ENCODE assay signal across 8 mouse cellular contexts in genomic region chr4:123202094-123202420, GRCm38 (mm10). TPM values are rescaled to one million over a fixed set of nuclear protein-coding genes. Genes with fewer than 3 reads are reported as not detected.
DNase-seq lines count a peak whose midpoint lies in the region; ATAC-seq and TF ChIP-seq lines count a peak whose summit lies in the region.

No protein-coding gene starts in this region.

- H3K4me3 ChIP-seq in layer of hippocampus, adult 2 months = peak overlapping the region; percentile 53
- peak overlapping the region; percentile 45 for H3K4me3 ChIP-seq in forebrain, embryonic 12.5 days (replicated peaks)
- peak overlapping the region; percentile 29; the same call in 1 of the 2 replicates for H3K4me3 ChIP-seq in limb, embryonic 11.5 days (ENCODE audit: low read depth, low read length)
- no peak overlapping the region for H3K4me3 ChIP-seq in stomach, embryonic 14.5 days (ENCODE audit: low read depth, low read length)

- H3K27ac ChIP-seq in layer of hippocampus, adult 2 months = peak overlapping the region; percentile 88; the same call in 1 of the 2 replicates
- H3K27ac ChIP-seq in forebrain, embryonic 12.5 days = no peak overlapping the region
- H3K27ac ChIP-seq in limb, embryonic 11.5 days (replicated peaks; ENCODE audit: low read depth, low read length) = no peak overlapping the region
- no peak overlapping the region for H3K27ac ChIP-seq in stomach, embryonic 14.5 days (ENCODE audit: low read length)

- DNase-seq in layer of hippocampus, adult 2 months (ENCODE audit: low spot score in 2 of 2) = no peak
- DNase-seq in layer of hippocampus, postnatal 10 days (ENCODE audit: low spot score in 2 of 2) = no peak
- no peak for DNase-seq in limb, embryonic 11.5 days (ENCODE audit: low spot score)
- DNase-seq in frontal cortex, postnatal 14 days (ENCODE audit: low spot score in 2 of 2) = no peak
- DNase-seq in kidney, adult 11 months = no peak

- peaks cover 13% of the 10 kb centered on the region for H3K4me1 ChIP-seq in forebrain, embryonic 12.5 days
- H3K4me1 ChIP-seq in limb, embryonic 11.5 days (ENCODE audit: control insufficient read depth, insufficient read depth, low read length) = 0 out of 2 replicates have a peak, but pooled peaks cover 8% of the 10 kb centered on the region
- H3K4me1 ChIP-seq in stomach, embryonic 14.5 days (ENCODE audit: control insufficient read depth, insufficient read depth, low read length) = peaks cover 3% of the 10 kb centered on the region; the same call in 1 of the 2 replicates

- no peak for TF ChIP-seq CTCF in layer of hippocampus, adult 2 months (conservative IDR thresholded peaks at IDR 0.05)

- H3K9me3 ChIP-seq in forebrain, embryonic 12.5 days = no peaks in the 10 kb centered on the region
- H3K9me3 ChIP-seq in limb, embryonic 11.5 days (ENCODE audit: control insufficient read depth, low read length) = no peaks in the 10 kb centered on the region
- no peaks in the 10 kb centered on the region for H3K9me3 ChIP-seq in stomach, embryonic 14.5 days (ENCODE audit: control insufficient read depth, low read depth, low read length)

- H3K27me3 ChIP-seq in forebrain, embryonic 12.5 days = peaks cover 67% of the 10 kb centered on the region
- H3K27me3 ChIP-seq in limb, embryonic 11.5 days (ENCODE audit: control insufficient read depth, insufficient read depth, low read length) = peaks cover 27% of the 10 kb centered on the region
- H3K27me3 ChIP-seq in stomach, embryonic 14.5 days (ENCODE audit: control insufficient read depth, insufficient read depth, low read length) = peaks cover 15% of the 10 kb centered on the region; the same call in 1 of the 2 replicates

- no peak for ATAC-seq in forebrain, embryonic 12.5 days (ENCODE audit: low FRiP score)
- ATAC-seq in limb, embryonic 11.5 days (ENCODE audit: insufficient number of reproducible peaks, low FRiP score, low TSS enrichment, low read depth) = no peak
- ATAC-seq in stomach, embryonic 14.5 days (ENCODE audit: insufficient number of reproducible peaks, insufficient read depth, low FRiP score, low read depth) = no peak
- ATAC-seq in megakaryocyte-erythroid progenitor cell, adult 5-6 weeks (replicated peaks; ENCODE audit: low FRiP score, low TSS enrichment, poor library complexity, severe bottlenecking) = no peak

- peak overlapping the region; percentile 94 for H3K4me2 ChIP-seq in forebrain, embryonic 12.5 days
- H3K4me2 ChIP-seq in limb, embryonic 11.5 days (ENCODE audit: low read depth, severe bottlenecking) = peak overlapping the region; percentile 64
- H3K4me2 ChIP-seq in stomach, embryonic 14.5 days (replicated peaks; ENCODE audit: low read depth, low read length) = peak overlapping the region; percentile 72; the same call in 1 of the 2 replicates

- 7% methylated on average over 8 of the region's 8 CpGs for WGBS in forebrain, embryonic 12.5 days
- 6% methylated on average over 8 of the region's 8 CpGs for WGBS in limb, embryonic 11.5 days
- 16% methylated on average over 8 of the region's 8 CpGs for WGBS in stomach, embryonic 14.5 days

- peak overlapping the region; percentile 59; the same call in 1 of the 2 replicates for H3K9ac ChIP-seq in forebrain, embryonic 12.5 days
- no peak overlapping the region for H3K9ac ChIP-seq in limb, embryonic 11.5 days (ENCODE audit: low read length)
- H3K9ac ChIP-seq in stomach, embryonic 14.5 days (replicated peaks; ENCODE audit: low read depth, low read length) = no peak overlapping the region

- H3K36me3 ChIP-seq in forebrain, embryonic 12.5 days (replicated peaks) = no peaks in the 10 kb centered on the region
- H3K36me3 ChIP-seq in limb, embryonic 11.5 days (ENCODE audit: control insufficient read depth, insufficient read depth, low read length) = no peaks in the 10 kb centered on the region
- no peaks in the 10 kb centered on the region for H3K36me3 ChIP-seq in stomach, embryonic 14.5 days (ENCODE audit: control insufficient read depth, insufficient read depth, low read length)

RNA-seq across cellular contexts. Expression of gene Nt5c1a, which starts 0.8 kb away (rescaled TPM):
- 10 to 100 TPM; 14.5 to 15.2 TPM for total RNA-seq in layer of hippocampus, adult 2 months (2021)
- 1 to 10 TPM; 6.9 to 7.4 TPM for total RNA-seq in layer of hippocampus, postnatal 10 days (2021)
- not detected in 2 replicates for polyA plus RNA-seq in forebrain, embryonic 12.5 days (2016; fragmentation: Nextera tagmentation; extraction: Ambion mirVana)
- polyA plus RNA-seq in limb, embryonic 11.5 days (2014; fragmentation: Nextera tagmentation; extraction: Ambion mirVana) = not detected in 2 replicates
- not detected in 2 replicates for polyA plus RNA-seq in stomach, embryonic 14.5 days (2014; fragmentation: Nextera tagmentation; extraction: Ambion mirVana)
- total RNA-seq in megakaryocyte-erythroid progenitor cell, adult 5-6 weeks (2014; fragmentation: Nextera tagmentation) = not detected in 2 replicates
- not detected in 2 replicates for total RNA-seq in megakaryocyte-erythroid progenitor cell, adult 5-6 weeks (2017)

RNA-seq across cellular contexts. Expression of gene Hpcal4, which starts 19.0 kb away (rescaled TPM):
- total RNA-seq in layer of hippocampus, adult 2 months (2021) = 100 to 1,000 TPM; 493 to 508 TPM
- total RNA-seq in layer of hippocampus, postnatal 10 days (2021) = 100 to 1,000 TPM; 222 to 231 TPM
- polyA plus RNA-seq in forebrain, embryonic 12.5 days (2016; fragmentation: Nextera tagmentation; extraction: Ambion mirVana) = 2.5 and 2.6 TPM in 2 replicates
- 0.17 and 1.7 TPM in 2 replicates for polyA plus RNA-seq in limb, embryonic 11.5 days (2014; fragmentation: Nextera tagmentation; extraction: Ambion mirVana)
- 5.5 and 6.1 TPM in 2 replicates for polyA plus RNA-seq in stomach, embryonic 14.5 days (2014; fragmentation: Nextera tagmentation; extraction: Ambion mirVana)
- total RNA-seq in megakaryocyte-erythroid progenitor cell, adult 5-6 weeks (2014; fragmentation: Nextera tagmentation) = not detected in 2 replicates
- not detected in 2 replicates for total RNA-seq in megakaryocyte-erythroid progenitor cell, adult 5-6 weeks (2017)

RNA-seq across cellular contexts. Expression of gene Heyl, which starts 31.3 kb away (rescaled TPM):
- total RNA-seq in layer of hippocampus, adult 2 months (2021) = 1 to 10 TPM; 3.1 to 3.3 TPM
- 1 to 10 TPM; 7.3 to 8.5 TPM for total RNA-seq in layer of hippocampus, postnatal 10 days (2021)
- 5.1 and 5.9 TPM in 2 replicates for polyA plus RNA-seq in forebrain, embryonic 12.5 days (2016; fragmentation: Nextera tagmentation; extraction: Ambion mirVana)
- polyA plus RNA-seq in limb, embryonic 11.5 days (2014; fragmentation: Nextera tagmentation; extraction: Ambion mirVana) = 2.4 and 2.7 TPM in 2 replicates
- polyA plus RNA-seq in stomach, embryonic 14.5 days (2014; fragmentation: Nextera tagmentation; extraction: Ambion mirVana) = 20.6 and 21.2 TPM in 2 replicates
- 0.27 and 1.3 TPM in 2 replicates for total RNA-seq in megakaryocyte-erythroid progenitor cell, adult 5-6 weeks (2014; fragmentation: Nextera tagmentation)
- not detected in 2 replicates for total RNA-seq in megakaryocyte-erythroid progenitor cell, adult 5-6 weeks (2017)

Comparison
In these comparisons a context has a peak if more than half of its experiments do, and no peak if none do; other contexts are left out.
1. RNA of gene Nt5c1a, which starts 0.8 kb away (total RNA-seq): 14.5 to 15.2 TPM in layer of hippocampus, adult 2 months and 6.9 to 7.4 TPM in layer of hippocampus, postnatal 10 days; not detected in megakaryocyte-erythroid progenitor cell, adult 5-6 weeks; every median in the first group is over 4 times any median in the second.
2. RNA of gene Hpcal4, which starts 19.0 kb away (total RNA-seq): 493 to 508 TPM in layer of hippocampus, adult 2 months and 222 to 231 TPM in layer of hippocampus, postnatal 10 days; not detected in megakaryocyte-erythroid progenitor cell, adult 5-6 weeks; every median in the first group is over 100 times any median in the second.
3. Peak in every context shown above with its lines, with median percentiles within 50 percentile points of each other: H3K4me2 ChIP-seq.